Mouse (Mus musculus) heart, postnatal 0 days (tissue): ENCODE measurements around the gene Slc25a45.

Source experiments
- CTCF ChIP-seq: IDR thresholded peaks from 2 replicates; pipeline ENCODE4 v1.5.1; 2016; ENCODE audit warnings: antibody characterized with exemption, control low read depth, low read depth
- EP300 ChIP-seq: IDR thresholded peaks from 2 replicates; pipeline ENCODE4 v1.6.1; 2016; ENCODE audit warnings: antibody characterized with exemption, low read depth

DNA sequence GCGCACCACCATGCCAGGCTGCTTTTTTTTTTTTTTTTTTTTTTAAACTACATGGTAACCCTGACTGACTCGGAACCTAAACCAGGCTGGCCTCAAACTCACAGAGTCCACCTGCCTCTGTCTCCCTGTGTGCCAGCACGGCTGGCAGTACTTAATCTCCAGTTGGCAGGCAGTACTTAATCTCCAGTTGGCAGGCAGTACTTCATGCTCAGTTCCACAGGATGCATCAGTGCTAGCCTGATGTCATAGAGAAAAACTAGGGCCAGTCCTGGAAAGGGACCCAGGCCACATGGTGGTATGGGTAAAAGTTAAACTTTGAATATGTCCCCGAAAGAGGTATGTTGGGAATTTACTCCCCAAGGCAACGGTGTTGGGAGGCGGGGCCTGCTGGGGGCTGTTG, 50.5 kb downstream of the Slc25a45 start:
- no peak for TF ChIP-seq CTCF
- no peak for TF ChIP-seq EP300
